Comparison of ENCODE assay signal across 10 mouse cellular contexts in the genomic region with DNA sequence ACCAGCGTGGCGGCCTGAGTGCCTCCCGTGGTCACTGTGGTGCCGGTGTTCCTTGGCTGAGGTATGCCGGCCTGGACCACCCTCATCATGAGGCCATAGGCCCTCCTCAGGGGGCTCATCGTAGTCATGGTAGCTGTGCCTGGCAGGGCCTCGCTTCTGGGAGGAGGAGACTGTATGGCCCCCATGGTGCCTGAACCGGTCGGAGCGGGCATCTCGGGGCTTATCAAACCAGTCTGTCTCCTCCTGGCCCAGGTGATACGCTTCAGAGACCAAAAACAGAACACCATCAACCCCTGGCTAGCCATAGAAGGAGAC. TPM values are rescaled to one million over a fixed set of nuclear protein-coding genes. Genes with fewer than 3 reads are reported as not detected.
A peak's percentile ranks its signal among the peaks of the same experiment; 100 is the strongest.
DNase-seq lines count a peak whose midpoint lies in the region; ATAC-seq and TF ChIP-seq lines count a peak whose summit lies in the region.
"Had no signal": no experiment of that assay in that cellular context is flagged by ENCODE, and none has a peak within 500 bp of the region (broad histone marks: within the 10 kb centered on the region; RNA-seq: fewer than 3 reads in every experiment).

No protein-coding gene starts in this region.

- peaks cover 44% of the 10 kb centered on the region for H3K4me1 ChIP-seq in cerebellum, adult 2 months (ENCODE audit: control insufficient read depth, insufficient read depth, low read length)
- peaks cover 24% of the 10 kb centered on the region for H3K4me1 ChIP-seq in midbrain, embryonic 10.5 days
- peaks cover 11% of the 10 kb centered on the region; the same call in 1 of the 2 replicates for H3K4me1 ChIP-seq in midbrain, embryonic 15.5 days
- H3K4me1 ChIP-seq in limb, embryonic 15.5 days, result peaks cover 25% of the 10 kb centered on the region
- peaks cover 21% of the 10 kb centered on the region for H3K4me1 ChIP-seq in stomach, embryonic 15.5 days

- WGBS in cerebellum, adult 2 months, result 12% methylated on average over 12 of the region's 12 CpGs
- WGBS in midbrain, embryonic 10.5 days, result 69% methylated on average over 12 of the region's 12 CpGs
- 68% methylated on average over 12 of the region's 12 CpGs for WGBS in midbrain, embryonic 15.5 days
- WGBS in limb, embryonic 15.5 days, result 71% methylated on average over 12 of the region's 12 CpGs
- WGBS in stomach, embryonic 15.5 days, result 85% methylated on average over 12 of the region's 12 CpGs

- H3K9me3 ChIP-seq in midbrain, embryonic 10.5 days (replicated peaks), result no peaks in the 10 kb centered on the region
- H3K9me3 ChIP-seq in midbrain, embryonic 15.5 days, result no peaks in the 10 kb centered on the region
- H3K9me3 ChIP-seq in limb, embryonic 15.5 days, result no peaks in the 10 kb centered on the region
- no peaks in the 10 kb centered on the region for H3K9me3 ChIP-seq in stomach, embryonic 15.5 days

- no peaks in the 10 kb centered on the region for H3K27me3 ChIP-seq in cerebellum, adult 2 months (ENCODE audit: control insufficient read depth, insufficient read depth, low read length)
- H3K27me3 ChIP-seq in midbrain, embryonic 10.5 days (ENCODE audit: low read depth, poor library complexity, severe bottlenecking), result peaks cover 37% of the 10 kb centered on the region
- no peaks in the 10 kb centered on the region for H3K27me3 ChIP-seq in midbrain, embryonic 15.5 days (replicated peaks)
- no peaks in the 10 kb centered on the region for H3K27me3 ChIP-seq in limb, embryonic 15.5 days
- H3K27me3 ChIP-seq in stomach, embryonic 15.5 days (replicated peaks), result no peaks in the 10 kb centered on the region

- no peak for DNase-seq in cerebellum, adult 2 months
- DNase-seq in cerebellum, postnatal 14 days, result no peak
- no peak for DNase-seq in midbrain, embryonic 10.5 days (ENCODE audit: low spot score)
- no peak for DNase-seq in left cerebral cortex, adult 18-20 months (ENCODE audit: low spot score in 2 of 2)

- peak overlapping the region; percentile 52; the same call in 1 of the 2 replicates for H3K27ac ChIP-seq in cerebellum, adult 2 months (ENCODE audit: insufficient read depth, low read length)
- H3K27ac ChIP-seq in midbrain, embryonic 10.5 days (replicated peaks), result peak overlapping the region; percentile 74
- no peak overlapping the region for H3K27ac ChIP-seq in midbrain, embryonic 15.5 days
- peak overlapping the region; percentile 70 for H3K27ac ChIP-seq in limb, embryonic 15.5 days
- H3K27ac ChIP-seq in stomach, embryonic 15.5 days, result peak overlapping the region; percentile 58; the same call in 1 of the 2 replicates

- no peak for TF ChIP-seq CTCF in cerebellum, adult 2 months (IDR thresholded peaks at IDR 0.05; ENCODE audit: borderline replicate concordance, insufficient read depth, low read depth, low read length)

- H3K9ac ChIP-seq in midbrain, embryonic 15.5 days, result no peak overlapping the region
- 0 out of 2 replicates have a peak overlapping the region, but pooled peaks have one; percentile 15 for H3K9ac ChIP-seq in limb, embryonic 15.5 days
- H3K9ac ChIP-seq in stomach, embryonic 15.5 days, result no peak overlapping the region

- TF ChIP-seq POLR2A in cerebellum, adult 2 months (IDR thresholded peaks at IDR 0.05; ENCODE audit: borderline replicate concordance, insufficient read depth, low read length), result no peak

- H3K36me3 ChIP-seq in midbrain, embryonic 10.5 days, result peaks cover 31% of the 10 kb centered on the region
- H3K36me3 ChIP-seq in midbrain, embryonic 15.5 days (replicated peaks), result peaks cover 21% of the 10 kb centered on the region
- H3K36me3 ChIP-seq in limb, embryonic 15.5 days, result no peaks in the 10 kb centered on the region
- no peaks in the 10 kb centered on the region for H3K36me3 ChIP-seq in stomach, embryonic 15.5 days

- ATAC-seq in midbrain, embryonic 15.5 days (replicated peaks), result no peak
- ATAC-seq in limb, embryonic 15.5 days (ENCODE audit: insufficient number of reproducible peaks, low FRiP score, low TSS enrichment, low read depth), result no peak
- ATAC-seq in stomach, embryonic 15.5 days (ENCODE audit: insufficient read depth, low FRiP score, low read depth), result no peak
- ATAC-seq in monocyte, adult 5-6 weeks (replicated peaks; ENCODE audit: insufficient number of reproducible peaks, low FRiP score, low TSS enrichment, poor library complexity, severe bottlenecking), result no peak

- no peak overlapping the region for H3K4me3 ChIP-seq in cerebellum, adult 2 months (replicated peaks; ENCODE audit: insufficient read depth, low read depth, low read length)
- no peak overlapping the region for H3K4me3 ChIP-seq in midbrain, embryonic 10.5 days
- no peak overlapping the region for H3K4me3 ChIP-seq in midbrain, embryonic 15.5 days
- H3K4me3 ChIP-seq in limb, embryonic 15.5 days, result no peak overlapping the region
- H3K4me3 ChIP-seq in stomach, embryonic 15.5 days (replicated peaks), result no peak overlapping the region; the same call in 1 of the 2 replicates

- H3K4me2 ChIP-seq in midbrain, embryonic 15.5 days, result no peak overlapping the region
- H3K4me2 ChIP-seq in limb, embryonic 15.5 days, result peak overlapping the region; percentile 30; the same call in 1 of the 2 replicates
- peak overlapping the region; percentile 44; the same call in 1 of the 2 replicates for H3K4me2 ChIP-seq in stomach, embryonic 15.5 days

RNA-seq across cellular contexts. Expression of a gene that starts 11.1 kb away (rescaled TPM):
- polyA plus RNA-seq in cerebellum, adult 2 months (2012; rRNA removed), result 69.6 and 83.5 TPM in 2 replicates
- 71.2 and 80.2 TPM in 2 replicates for polyA plus RNA-seq in midbrain, embryonic 10.5 days (2016; fragmentation: Nextera tagmentation; extraction: Ambion mirVana)
- polyA plus RNA-seq in midbrain, embryonic 15.5 days (2015; fragmentation: Nextera tagmentation; extraction: Ambion mirVana), result 54.7 and 61.3 TPM in 2 replicates
- polyA plus RNA-seq in limb, embryonic 15.5 days (2015; fragmentation: Nextera tagmentation; extraction: Ambion mirVana), result 41.8 and 45.4 TPM in 2 replicates
- polyA plus RNA-seq in stomach, embryonic 15.5 days (2015; fragmentation: Nextera tagmentation; extraction: Ambion mirVana), result 73.7 and 76.1 TPM in 2 replicates
- total RNA-seq in monocyte, adult 5-6 weeks (2017), result 63.3 to 124 TPM (median 97.2 TPM) in 3 replicates
- 10 to 100 TPM; 29.2 to 32.2 TPM for total RNA-seq in left cerebral cortex, adult 18-20 months (2021)

RNA-seq across cellular contexts. Expression of a gene that starts 22.4 kb away (rescaled TPM):
- polyA plus RNA-seq in cerebellum, adult 2 months (2012; rRNA removed), result 184 and 213 TPM in 2 replicates
- polyA plus RNA-seq in midbrain, embryonic 10.5 days (2016; fragmentation: Nextera tagmentation; extraction: Ambion mirVana), result 32.2 and 39.6 TPM in 2 replicates
- polyA plus RNA-seq in midbrain, embryonic 15.5 days (2015; fragmentation: Nextera tagmentation; extraction: Ambion mirVana), result 54.7 and 55.0 TPM in 2 replicates
- polyA plus RNA-seq in limb, embryonic 15.5 days (2015; fragmentation: Nextera tagmentation; extraction: Ambion mirVana), result 25.5 and 30.4 TPM in 2 replicates
- 27.5 and 32.7 TPM in 2 replicates for polyA plus RNA-seq in stomach, embryonic 15.5 days (2015; fragmentation: Nextera tagmentation; extraction: Ambion mirVana)
- total RNA-seq in monocyte, adult 5-6 weeks (2017), result 21.5 to 53.5 TPM (median 30.5 TPM) in 3 replicates
- 10 to 100 TPM; 83.8 to 86.7 TPM for total RNA-seq in left cerebral cortex, adult 18-20 months (2021)

RNA-seq across cellular contexts. Expression of a gene that starts 25.3 kb away (rescaled TPM):
- polyA plus RNA-seq in cerebellum, adult 2 months (2012; rRNA removed), result 0.13 TPM in 1 of 2 replicates, not detected in the other
- polyA plus RNA-seq in midbrain, embryonic 10.5 days (2016; fragmentation: Nextera tagmentation; extraction: Ambion mirVana), result 0.78 and 0.87 TPM in 2 replicates
- not detected in 2 replicates for polyA plus RNA-seq in midbrain, embryonic 15.5 days (2015; fragmentation: Nextera tagmentation; extraction: Ambion mirVana)
- polyA plus RNA-seq in limb, embryonic 15.5 days (2015; fragmentation: Nextera tagmentation; extraction: Ambion mirVana), result 2.2 and 3.5 TPM in 2 replicates
- 5.2 and 7.9 TPM in 2 replicates for polyA plus RNA-seq in stomach, embryonic 15.5 days (2015; fragmentation: Nextera tagmentation; extraction: Ambion mirVana)
- total RNA-seq in monocyte, adult 5-6 weeks (2017), result not detected in 3 replicates
- total RNA-seq in left cerebral cortex, adult 18-20 months (2021), result not detected
- total RNA-seq: left cerebral cortex, postnatal 4 days had no signal
- polyA plus RNA-seq: heart, postnatal 0 days had no signal

RNA-seq across cellular contexts. Expression of a gene that starts 52.5 kb away (rescaled TPM):
- 2.7 TPM in 2 replicates for polyA plus RNA-seq in cerebellum, adult 2 months (2012; rRNA removed)
- polyA plus RNA-seq in midbrain, embryonic 10.5 days (2016; fragmentation: Nextera tagmentation; extraction: Ambion mirVana), result 2.6 and 3.8 TPM in 2 replicates
- 3.5 and 3.6 TPM in 2 replicates for polyA plus RNA-seq in midbrain, embryonic 15.5 days (2015; fragmentation: Nextera tagmentation; extraction: Ambion mirVana)
- 4.4 and 4.7 TPM in 2 replicates for polyA plus RNA-seq in limb, embryonic 15.5 days (2015; fragmentation: Nextera tagmentation; extraction: Ambion mirVana)
- 3.5 and 3.6 TPM in 2 replicates for polyA plus RNA-seq in stomach, embryonic 15.5 days (2015; fragmentation: Nextera tagmentation; extraction: Ambion mirVana)
- 2.5 to 3.5 TPM in 2 of 3 replicates, not detected in the other for total RNA-seq in monocyte, adult 5-6 weeks (2017)
- 1 to 10 TPM; 1.2 to 1.7 TPM for total RNA-seq in left cerebral cortex, adult 18-20 months (2021)

RNA-seq across cellular contexts. Expression of a gene that starts 56.5 kb away (rescaled TPM):
- 16.5 and 28.7 TPM in 2 replicates for polyA plus RNA-seq in cerebellum, adult 2 months (2012; rRNA removed)
- polyA plus RNA-seq in midbrain, embryonic 10.5 days (2016; fragmentation: Nextera tagmentation; extraction: Ambion mirVana), result 26.0 and 26.2 TPM in 2 replicates
- 19.6 and 22.0 TPM in 2 replicates for polyA plus RNA-seq in midbrain, embryonic 15.5 days (2015; fragmentation: Nextera tagmentation; extraction: Ambion mirVana)
- polyA plus RNA-seq in limb, embryonic 15.5 days (2015; fragmentation: Nextera tagmentation; extraction: Ambion mirVana), result 46.7 and 52.4 TPM in 2 replicates
- 45.2 and 48.4 TPM in 2 replicates for polyA plus RNA-seq in stomach, embryonic 15.5 days (2015; fragmentation: Nextera tagmentation; extraction: Ambion mirVana)
- total RNA-seq in monocyte, adult 5-6 weeks (2017), result 4.5 to 19.8 TPM (median 15.8 TPM) in 3 replicates
- total RNA-seq in left cerebral cortex, adult 18-20 months (2021), result 10 to 100 TPM; 18.1 to 20.2 TPM
